11 mouse cellular contexts compared by ENCODE assay signal in genomic region chr5:139546771-139547420, GRCm38 (mm10). TPM values are rescaled to one million over a fixed set of nuclear protein-coding genes. Genes with fewer than 3 reads are reported as not detected.
DNase-seq lines count a peak whose midpoint lies in the region; ATAC-seq and TF ChIP-seq lines count a peak whose summit lies in the region.
"Had no signal": no experiment of that assay in that cellular context is flagged by ENCODE, and none has a peak within 500 bp of the region (broad histone marks: within the 10 kb centered on the region; RNA-seq: fewer than 3 reads in every experiment).

No protein-coding gene starts in this region.

- H3K9ac ChIP-seq in heart, embryonic 16.5 days (ENCODE audit: low read length), result no peak overlapping the region
- no peak overlapping the region for H3K9ac ChIP-seq in heart, adult 2 months (ENCODE audit: low read depth, low read length)
- H3K9ac ChIP-seq in forebrain, embryonic 11.5 days (ENCODE audit: low read length), result peak overlapping the region; percentile 47

- intact Hi-C loops in heart, adult 2 months (cut with DNase I), result no loop called here
- intact Hi-C loops in left cerebral cortex, postnatal 14 days (cut with DNase I), result no loop called here

- H3K27me3 ChIP-seq in heart, embryonic 16.5 days (ENCODE audit: control insufficient read depth, insufficient read depth, low read length), result peaks cover 94% of the 10 kb centered on the region
- H3K27me3 ChIP-seq in heart, adult 2 months (ENCODE audit: control insufficient read depth, insufficient read depth, low read length), result peaks cover 48% of the 10 kb centered on the region
- H3K27me3 ChIP-seq in cerebellum, adult 2 months (ENCODE audit: control insufficient read depth, insufficient read depth, low read length), result no peaks in the 10 kb centered on the region
- peaks cover 92% of the 10 kb centered on the region for H3K27me3 ChIP-seq in forebrain, embryonic 11.5 days (ENCODE audit: control insufficient read depth, insufficient read depth, low read length)
- peaks cover 100% of the 10 kb centered on the region for H3K27me3 ChIP-seq in midbrain, embryonic 10.5 days (ENCODE audit: low read depth, poor library complexity, severe bottlenecking)

- DNase-seq in heart, adult 2 months, result no peak
- DNase-seq in cerebellum, adult 2 months, result peak; percentile 67 to 88
- DNase-seq in forebrain, embryonic 11.5 days (ENCODE audit: low spot score), result peak; percentile 76
- DNase-seq in midbrain, embryonic 10.5 days (ENCODE audit: low spot score), result peak; percentile 69
- DNase-seq in left cerebral cortex, postnatal 14 days (ENCODE audit: low spot score in 2 of 2), result no peak
- DNase-seq in yolk sac, embryonic 10.5 days (ENCODE audit: low spot score), result no peak
- no peak for DNase-seq in spleen, adult 12 weeks (ENCODE audit: low spot score)
- DNase-seq: spleen, adult 18-20 months had no signal

- TF ChIP-seq EP300 in heart, adult 2 months (IDR thresholded peaks at IDR 0.05; ENCODE audit: insufficient read depth, low read depth, low read length), result no peak

- WGBS in heart, embryonic 16.5 days, result under 1% methylated on average over 68 of the region's 68 CpGs
- WGBS in heart, adult 2 months, result 2% methylated on average over 68 of the region's 68 CpGs
- under 1% methylated on average over 68 of the region's 68 CpGs for WGBS in cerebellum, adult 2 months
- 0% methylated on average over 68 of the region's 68 CpGs for WGBS in forebrain, embryonic 11.5 days
- WGBS in midbrain, embryonic 10.5 days, result under 1% methylated on average over 62 of the region's 68 CpGs

- TF ChIP-seq CTCF in heart, adult 2 months (IDR thresholded peaks at IDR 0.05), result no peak
- TF ChIP-seq CTCF in cerebellum, adult 2 months (IDR thresholded peaks at IDR 0.05; ENCODE audit: borderline replicate concordance, insufficient read depth, low read depth, low read length), result no peak

- no peak overlapping the region for H3K4me2 ChIP-seq in heart, embryonic 16.5 days (ENCODE audit: low read depth, low read length)
- H3K4me2 ChIP-seq in forebrain, embryonic 11.5 days (ENCODE audit: low read depth, low read length, severe bottlenecking), result peak overlapping the region; percentile 35

- H3K79me2 ChIP-seq in heart, adult 2 months (replicated peaks; ENCODE audit: control insufficient read depth, insufficient read depth, low read length), result no peaks in the 10 kb centered on the region

- no peaks in the 10 kb centered on the region for H3K9me3 ChIP-seq in heart, embryonic 16.5 days (replicated peaks; ENCODE audit: control insufficient read depth, low read length)
- H3K9me3 ChIP-seq in forebrain, embryonic 11.5 days (ENCODE audit: control insufficient read depth, low read length), result no peaks in the 10 kb centered on the region
- no peaks in the 10 kb centered on the region for H3K9me3 ChIP-seq in midbrain, embryonic 10.5 days (replicated peaks)
- H3K9me3 ChIP-seq: megakaryocyte, embryonic 14.5 days had no signal

- H3K36me3 ChIP-seq in heart, embryonic 16.5 days (ENCODE audit: control insufficient read depth, insufficient read depth), result no peaks in the 10 kb centered on the region
- no peaks in the 10 kb centered on the region for H3K36me3 ChIP-seq in heart, adult 2 months (ENCODE audit: control insufficient read depth, insufficient read depth, low read length)
- no peaks in the 10 kb centered on the region for H3K36me3 ChIP-seq in forebrain, embryonic 11.5 days (ENCODE audit: control insufficient read depth, insufficient read depth, low read length)
- H3K36me3 ChIP-seq in midbrain, embryonic 10.5 days, result peaks cover 8% of the 10 kb centered on the region; the same call in 1 of the 2 replicates

- no peak for TF ChIP-seq POLR2A in heart, adult 2 months (IDR thresholded peaks at IDR 0.05; ENCODE audit: insufficient read depth, low read depth, low read length)
- TF ChIP-seq POLR2A in cerebellum, adult 2 months (IDR thresholded peaks at IDR 0.05; ENCODE audit: borderline replicate concordance, insufficient read depth, low read length), result no peak

- H3K4me3 ChIP-seq in heart, embryonic 16.5 days (ENCODE audit: low read length), result peak overlapping the region; percentile 16; the same call in 1 of the 2 replicates
- no peak overlapping the region for H3K4me3 ChIP-seq in heart, adult 2 months
- H3K4me3 ChIP-seq in cerebellum, adult 2 months (replicated peaks; ENCODE audit: insufficient read depth, low read depth, low read length), result peak overlapping the region; percentile 87
- H3K4me3 ChIP-seq in forebrain, embryonic 11.5 days (ENCODE audit: low read depth, low read length), result peak overlapping the region; percentile 34
- peak overlapping the region; percentile 53 for H3K4me3 ChIP-seq in midbrain, embryonic 10.5 days
- H3K4me3 ChIP-seq: left cerebral cortex, adult 2 months; megakaryocyte, embryonic 14.5 days had no signal

- H3K4me1 ChIP-seq in heart, embryonic 16.5 days (ENCODE audit: control insufficient read depth, insufficient read depth, low read length), result no peaks in the 10 kb centered on the region
- no peaks in the 10 kb centered on the region for H3K4me1 ChIP-seq in heart, adult 2 months (ENCODE audit: control insufficient read depth, insufficient read depth, low read length)
- H3K4me1 ChIP-seq in cerebellum, adult 2 months (ENCODE audit: control insufficient read depth, insufficient read depth, low read length), result peaks cover 3% of the 10 kb centered on the region; the same call in 1 of the 2 replicates
- H3K4me1 ChIP-seq in forebrain, embryonic 11.5 days (replicated peaks; ENCODE audit: control insufficient read depth, insufficient read depth, low read length), result peaks cover 7% of the 10 kb centered on the region
- H3K4me1 ChIP-seq in midbrain, embryonic 10.5 days, result peaks cover 61% of the 10 kb centered on the region

- no peak overlapping the region for H3K27ac ChIP-seq in heart, embryonic 16.5 days (ENCODE audit: low read length)
- no peak overlapping the region for H3K27ac ChIP-seq in heart, adult 2 months
- H3K27ac ChIP-seq in cerebellum, adult 2 months (ENCODE audit: insufficient read depth, low read length), result peak overlapping the region; percentile 99
- H3K27ac ChIP-seq in forebrain, embryonic 11.5 days (ENCODE audit: low read depth, low read length), result peak overlapping the region; percentile 27
- H3K27ac ChIP-seq in midbrain, embryonic 10.5 days (replicated peaks), result peak overlapping the region; percentile 80
- H3K27ac ChIP-seq: left cerebral cortex, adult 2 months had no signal

- no peak for ATAC-seq in heart, embryonic 16.5 days (replicated peaks; ENCODE audit: extremely low read depth, insufficient read depth, low FRiP score)
- ATAC-seq in forebrain, embryonic 11.5 days (replicated peaks; ENCODE audit: low FRiP score), result no peak; the same call in 1 of the 2 replicates

RNA-seq across cellular contexts. Expression of gene Uncx, which starts 3.6 kb away (rescaled TPM):
- polyA plus RNA-seq in heart, embryonic 16.5 days (2015; fragmentation: Nextera tagmentation; extraction: Ambion mirVana), result not detected in 2 replicates
- not detected for total RNA-seq in heart, adult 2 months (2021)
- not detected in 2 replicates for polyA plus RNA-seq in heart, adult 2 months (2012; rRNA removed)
- 38.1 and 38.8 TPM in 2 replicates for polyA plus RNA-seq in cerebellum, adult 2 months (2012; rRNA removed)
- 27.3 and 28.2 TPM in 2 replicates for polyA plus RNA-seq in forebrain, embryonic 11.5 days (2014; fragmentation: Nextera tagmentation; extraction: Ambion mirVana)
- 18.8 and 36.7 TPM in 2 replicates for polyA plus RNA-seq in midbrain, embryonic 10.5 days (2016; fragmentation: Nextera tagmentation; extraction: Ambion mirVana)
- total RNA-seq in left cerebral cortex, postnatal 14 days (2021), result under 1 TPM in 1 of 2 experiments, not detected in 1; 0.48 TPM

Comparison
In these comparisons a context has a peak if more than half of its experiments do, and no peak if none do; other contexts are left out.
1. H3K27ac ChIP-seq: peak in cerebellum, adult 2 months (single experiment), forebrain, embryonic 11.5 days (single experiment) and midbrain, embryonic 10.5 days (single experiment); none in heart, embryonic 16.5 days (single experiment) and heart, adult 2 months (single experiment).
2. DNase-seq: peak in cerebellum, adult 2 months (2 of 2), forebrain, embryonic 11.5 days (single experiment) and midbrain, embryonic 10.5 days (single experiment); none in heart, adult 2 months (0 of 2), left cerebral cortex, postnatal 14 days (0 of 2), yolk sac, embryonic 10.5 days (single experiment) and spleen, adult 12 weeks (single experiment).
3. RNA of gene Uncx, which starts 3.6 kb away (polyA plus RNA-seq): 38.1 to 38.8 TPM in cerebellum, adult 2 months, 27.3 to 28.2 TPM in forebrain, embryonic 11.5 days and 18.8 to 36.7 TPM in midbrain, embryonic 10.5 days; not detected in heart, embryonic 16.5 days and not detected in heart, adult 2 months; every median in the first group is over 10 times any median in the second.